Mouse (Mus musculus): ENCODE results near the gene Slc6a13.

DNA sequence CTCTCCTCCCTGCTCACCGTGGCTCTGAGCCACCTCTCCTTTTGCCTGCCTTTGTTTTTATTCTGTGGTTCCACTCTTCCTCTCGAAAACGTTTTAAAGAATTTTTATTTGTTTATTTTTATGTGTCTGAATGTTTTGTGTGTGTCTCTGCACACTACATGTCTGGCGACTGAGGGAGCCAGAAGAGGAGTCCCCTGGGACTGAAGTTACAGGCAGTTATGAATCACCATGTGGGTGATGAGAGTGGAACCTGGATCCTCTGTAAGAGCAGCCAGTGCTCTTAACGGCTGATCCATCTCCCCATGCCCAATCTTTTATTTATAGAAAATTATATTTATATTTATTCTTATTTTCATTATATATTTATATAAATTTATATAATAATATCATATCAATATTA is 44.3 kb downstream of the Slc6a13 start:
- TF ChIP-seq CTCF (IDR thresholded peaks at IDR 0.05 in 2 of 3, conservative IDR thresholded peaks at IDR 0.05 in 1 of 3; ENCODE audit: control insufficient read depth in 1 of 3, insufficient read depth in 1 of 3, low read depth in 2 of 3, low read length in 3 of 3, poor library complexity in 1 of 3, severe bottlenecking in 1 of 3) (no peak), MAFK (IDR thresholded peaks at IDR 0.05; ENCODE audit: borderline replicate concordance, low read depth, low read length) (no peak), POLR2A (IDR thresholded peaks at IDR 0.05; ENCODE audit: control insufficient read depth in 1 of 2, insufficient read depth in 1 of 2, low read depth in 1 of 2, low read length in 2 of 2, poor library complexity in 1 of 2) (no peak), TAL1 (IDR thresholded peaks at IDR 0.05; ENCODE audit: low read length) (no peak), EP300 (IDR thresholded peaks at IDR 0.05; ENCODE audit: low read depth in 1 of 2, low read length in 2 of 2) (no peak), BHLHE40 (IDR thresholded peaks at IDR 0.05; ENCODE audit: borderline replicate concordance, low read depth, low read length) (no peak), JUND (IDR thresholded peaks at IDR 0.05; ENCODE audit: low read depth, low read length) (no peak), MAX (IDR thresholded peaks at IDR 0.05; ENCODE audit: low read length) (no peak), CHD1 (IDR thresholded peaks at IDR 0.05; ENCODE audit: low read depth, low read length) (no peak)

Data from MEL (cell line).